Mouse (Mus musculus) cortical plate, adult 2 months (tissue): ENCODE measurements around the gene AW011738.

Source experiments
- CTCF ChIP-seq: fragments of 200-500 bp; IDR thresholded peaks from 2 replicates; pipeline ENCODE4 v1.5.1; 2011; ENCODE audit warnings: mild to moderate bottlenecking, control low read depth, low read length; ENCODE audit not compliant: insufficient read depth; ENCODE audit errors: extremely low read depth
- POLR2A ChIP-seq: fragments of 200-500 bp; IDR thresholded peaks from 2 replicates; pipeline ENCODE4 v1.6.1; 2011; ENCODE audit warnings: mild to moderate bottlenecking, low read length, control low read depth; ENCODE audit not compliant: insufficient read depth; ENCODE audit errors: extremely low read depth

GRCm38 (mm10) chr4:156236651-156237447 is 33.7 kb downstream of the AW011738 start:
- TF ChIP-seq CTCF (no peak), POLR2A (no peak)
